Mouse (Mus musculus) hindbrain, embryonic 12.5 days (tissue): ENCODE measurements around the gene Krt7. TPM values are rescaled to one million over a fixed set of nuclear protein-coding genes. Genes with fewer than 3 reads are reported as not detected.

Experiments
- ATAC-seq: fragments of 200-750 bp; cut with Nextera tagmentation; 2 replicates; pipeline ENCODE4 v1.8.0; 2017; ENCODE audit warnings: moderate TSS enrichment; ENCODE audit not compliant: low FRiP score
- H3K27ac ChIP-seq: fragments of 300-500 bp; sonication (generic); 2 replicates; pipeline ENCODE4 v1.5.1; 2016; ENCODE audit warnings: mild to moderate bottlenecking
- H3K27me3 ChIP-seq: fragments of 300-500 bp; sonication (generic); 2 replicates; pipeline ENCODE4 v1.6.1; 2016; ENCODE audit warnings: mild to moderate bottlenecking
- H3K36me3 ChIP-seq: fragments of 300-500 bp; sonication (generic); 2 replicates; pipeline ENCODE4 v1.6.1; 2016; ENCODE audit warnings: mild to moderate bottlenecking
- H3K4me1 ChIP-seq: fragments of 300-500 bp; sonication (generic); 2 replicates; pipeline ENCODE4 v1.6.1; 2016
- H3K4me2 ChIP-seq: fragments of 300-500 bp; sonication (generic); replicated peaks from 2 replicates; pipeline ENCODE4 v1.6.1; 2016; ENCODE audit warnings: mild to moderate bottlenecking
- H3K4me3 ChIP-seq: fragments of 300-500 bp; sonication (generic); 2 replicates; pipeline ENCODE4 v1.5.1; 2016; ENCODE audit warnings: mild to moderate bottlenecking
- H3K9ac ChIP-seq: fragments of 300-500 bp; sonication (generic); 2 replicates; pipeline ENCODE4 v1.6.1; 2016; ENCODE audit warnings: mild to moderate bottlenecking, moderate library complexity
- H3K9me3 ChIP-seq: fragments of 300-500 bp; sonication (generic); replicated peaks from 2 replicates; pipeline ENCODE4 v1.6.1; 2016; ENCODE audit warnings: mild to moderate bottlenecking
- WGBS: fragments of 180-500 bp; shearing (Covaris S2); methylation state at CpG from one replicate; pipeline ENCODE4 v1.1.7; 2016; 5-methylcytosine and 5-hydroxymethylcytosine counted together
- polyA plus RNA-seq: library from polyadenylated mRNA; unstranded; fragments of >200 nt; fragmentation: Nextera tagmentation; extraction: Ambion mirVana; gene quantifications from 2 replicates; pipeline ENCODE4 v1.2.1, GENCODE M21; 2016

The Krt7 gene
- polyA plus RNA-seq, 1 experiment from 2014 or later: 10.5 TPM

- no peaks in the 10 kb centered on the region for H3K36me3 ChIP-seq
- no peak overlapping the region for H3K27ac ChIP-seq
- no peak overlapping the region for H3K4me3 ChIP-seq
- H3K4me2 ChIP-seq: no peak overlapping the region
- WGBS: 30% methylated on average over 12 of the region's 12 CpGs
- no peak overlapping the region for H3K9ac ChIP-seq
- H3K27me3 ChIP-seq: no peaks in the 10 kb centered on the region; the same call in 1 of the 2 replicates
- H3K4me1 ChIP-seq: no peaks in the 10 kb centered on the region; the same call in 1 of the 2 replicates
- no peaks in the 10 kb centered on the region for H3K9me3 ChIP-seq
- ATAC-seq: no peak
Observed at GRCm38 (mm10) chr15:101369382-101370100, 41.3 kb upstream of the Krt7 start.

- no peak for ATAC-seq
- 59% methylated on average over 22 of the region's 22 CpGs for WGBS
- H3K9me3 ChIP-seq: no peaks in the 10 kb centered on the region
Observed at GRCm38 (mm10) chr15:101370101-101370911, 40.5 kb upstream of the Krt7 start, which contains the start of gene Krt80. Krt80 (minus strand) TSS chr15:101370162.

GRCm38 (mm10) chr15:101371141-101371985 is 39.5 kb upstream of the Krt7 start:
- WGBS: 72% methylated on average over 15 of the region's 15 CpGs

More at GRCm38 (mm10) chr15:101370101-101370911, 40.5 kb upstream of the Krt7 start, which contains the start of gene Krt80:
- Histone ChIP-seq H3K4me1 (peaks cover 6% of the 10 kb centered on the region; the same call in 1 of the 2 replicates), H3K27ac (no peak within 1 kb of the TSS), H3K27me3 (no peaks in the 10 kb centered on the region; the same call in 1 of the 2 replicates), H3K9ac (no peak within 1 kb of the TSS), H3K4me3 (no peak within 1 kb of the TSS), H3K4me2 (no peak within 1 kb of the TSS), H3K36me3 (no peaks in the 10 kb centered on the region)

GRCm38 (mm10) chr15:101372131-101372977 is 38.5 kb upstream of the Krt7 start:
- ATAC-seq: no peak
- Histone ChIP-seq H3K4me2 (no peak overlapping the region), H3K27ac (no peak overlapping the region), H3K27me3 (no peaks in the 10 kb centered on the region; the same call in 1 of the 2 replicates), H3K4me1 (peaks cover 12% of the 10 kb centered on the region), H3K9ac (no peak overlapping the region), H3K4me3 (no peak overlapping the region), H3K9me3 (no peaks in the 10 kb centered on the region), H3K36me3 (no peaks in the 10 kb centered on the region)
- 68% methylated on average over 7 of the region's 7 CpGs for WGBS

More at GRCm38 (mm10) chr15:101371141-101371985, 39.5 kb upstream of the Krt7 start:
- Histone ChIP-seq H3K4me1 (peaks cover 12% of the 10 kb centered on the region), H3K4me2 (no peak overlapping the region), H3K27me3 (no peaks in the 10 kb centered on the region; the same call in 1 of the 2 replicates), H3K4me3 (no peak overlapping the region), H3K36me3 (no peaks in the 10 kb centered on the region), H3K27ac (no peak overlapping the region), H3K9ac (no peak overlapping the region), H3K9me3 (no peaks in the 10 kb centered on the region)
- no peak for ATAC-seq

GRCm38 (mm10) chr15:101373286-101373898 is 37.5 kb upstream of the Krt7 start:
- no peak overlapping the region for H3K4me3 ChIP-seq
- ATAC-seq: no peak
- H3K9me3 ChIP-seq: no peaks in the 10 kb centered on the region
- no peak overlapping the region for H3K4me2 ChIP-seq
- H3K27ac ChIP-seq: no peak overlapping the region
- no peaks in the 10 kb centered on the region; the same call in 1 of the 2 replicates for H3K27me3 ChIP-seq
- 90% methylated on average over 16 of the region's 16 CpGs for WGBS
- H3K9ac ChIP-seq: no peak overlapping the region; the same call in 1 of the 2 replicates
- H3K36me3 ChIP-seq: no peaks in the 10 kb centered on the region
- H3K4me1 ChIP-seq: peaks cover 12% of the 10 kb centered on the region

GRCm38 (mm10) chr15:101374879-101375278 is 36.0 kb upstream of the Krt7 start:
- ATAC-seq: no peak
- Histone ChIP-seq H3K4me1 (peaks cover 12% of the 10 kb centered on the region), H3K9me3 (no peaks in the 10 kb centered on the region), H3K4me2 (no peak overlapping the region), H3K36me3 (no peaks in the 10 kb centered on the region), H3K27ac (no peak overlapping the region), H3K27me3 (no peaks in the 10 kb centered on the region; the same call in 1 of the 2 replicates), H3K4me3 (no peak overlapping the region), H3K9ac (no peak overlapping the region)
- 63% methylated on average over 4 of the region's 4 CpGs for WGBS

GRCm38 (mm10) chr15:101375956-101376775 is 34.7 kb upstream of the Krt7 start:
- H3K4me3 ChIP-seq: no peak overlapping the region
- no peak overlapping the region for H3K9ac ChIP-seq
- H3K36me3 ChIP-seq: no peaks in the 10 kb centered on the region
- H3K9me3 ChIP-seq: no peaks in the 10 kb centered on the region
- H3K4me1 ChIP-seq: peaks cover 12% of the 10 kb centered on the region
- WGBS: 71% methylated on average over 6 of the region's 6 CpGs
- H3K27ac ChIP-seq: no peak overlapping the region
- peaks cover 3% of the 10 kb centered on the region; the same call in 1 of the 2 replicates for H3K27me3 ChIP-seq
- H3K4me2 ChIP-seq: no peak overlapping the region
- ATAC-seq: no peak

GRCm38 (mm10) chr15:101376776-101377061 is 34.1 kb upstream of the Krt7 start:
- ATAC-seq: no peak
- no peaks in the 10 kb centered on the region for H3K36me3 ChIP-seq

GRCm38 (mm10) chr15:101378646-101379045 is 32.2 kb upstream of the Krt7 start:
- Histone ChIP-seq H3K27ac (no peak overlapping the region), H3K27me3 (0 out of 2 replicates have a peak, but pooled peaks cover 3% of the 10 kb centered on the region), H3K9ac (no peak overlapping the region), H3K9me3 (no peaks in the 10 kb centered on the region), H3K4me3 (no peak overlapping the region), H3K4me2 (no peak overlapping the region), H3K4me1 (peaks cover 12% of the 10 kb centered on the region), H3K36me3 (no peaks in the 10 kb centered on the region)
- 78% methylated on average over 5 of the region's 5 CpGs for WGBS
- no peak for ATAC-seq

More at GRCm38 (mm10) chr15:101376776-101377061, 34.1 kb upstream of the Krt7 start:
- Histone ChIP-seq H3K4me3 (no peak overlapping the region), H3K4me1 (peaks cover 12% of the 10 kb centered on the region), H3K27me3 (peaks cover 3% of the 10 kb centered on the region; the same call in 1 of the 2 replicates), H3K9ac (no peak overlapping the region), H3K4me2 (no peak overlapping the region), H3K9me3 (no peaks in the 10 kb centered on the region), H3K27ac (no peak overlapping the region)
- WGBS: 56% methylated on average over 5 of the region's 5 CpGs

- H3K4me1 ChIP-seq: no peaks in the 10 kb centered on the region
- H3K4me3 ChIP-seq: no peak overlapping the region
- H3K9me3 ChIP-seq: no peaks in the 10 kb centered on the region
- H3K36me3 ChIP-seq: no peaks in the 10 kb centered on the region
- 72% methylated on average over 9 of the region's 9 CpGs for WGBS
- H3K9ac ChIP-seq: no peak overlapping the region
- H3K4me2 ChIP-seq: no peak overlapping the region
- no peak overlapping the region for H3K27ac ChIP-seq
- H3K27me3 ChIP-seq: 0 out of 2 replicates have a peak, but pooled peaks cover 6% of the 10 kb centered on the region
- ATAC-seq: no peak
Observed at GRCm38 (mm10) chr15:101381758-101382157, 29.1 kb upstream of the Krt7 start.
